Mouse (Mus musculus): ENCODE data around the gene Gcdh.

- TF ChIP-seq CTCF (IDR thresholded peaks at IDR 0.05; ENCODE audit: low read depth) (no peak), EP300 (optimal IDR thresholded peaks at IDR 0.05) (no peak)
These were observed 54.3 kb downstream of the Gcdh start for GRCm38 (mm10) chr8:84839411-84839810.
